Mouse (Mus musculus) liver, postnatal 0 days (tissue): Measurements from ENCODE around the gene Csnk1g2. TPM values are rescaled to one million over a fixed set of nuclear protein-coding genes. Genes with fewer than 3 reads are reported as not detected.

Source experiments
- ATAC-seq: fragments of 200-750 bp; cut with Nextera tagmentation; 2 replicates; pipeline ENCODE4 v1.8.0; 2017; ENCODE audit warnings: mild to moderate bottlenecking, moderate library complexity
- DNase-seq: peaks from one replicate; pipeline ENCODE4 v3.0.0-alpha.2; 2016
- H3K27ac ChIP-seq: fragments of 300-500 bp; sonication (generic); 2 replicates; pipeline ENCODE4 v1.5.1; 2014; ENCODE audit warnings: antibody characterized with exemption, moderate library complexity, mild to moderate bottlenecking, low read depth
- H3K27me3 ChIP-seq: fragments of 300-500 bp; sonication (generic); 2 replicates; pipeline ENCODE4 v1.6.1; 2014; ENCODE audit warnings: low read length, control low read depth, mixed read lengths; ENCODE audit not compliant: insufficient read depth
- H3K36me3 ChIP-seq: fragments of 300-500 bp; sonication (generic); replicated peaks from 2 replicates; pipeline ENCODE4 v1.6.1; 2014; ENCODE audit warnings: mild to moderate bottlenecking, control low read depth, low read length, moderate library complexity, mixed read lengths; ENCODE audit not compliant: insufficient read depth
- H3K4me1 ChIP-seq: fragments of 300-500 bp; sonication (generic); 2 replicates; pipeline ENCODE4 v1.6.1; 2014; ENCODE audit warnings: antibody characterized with exemption, mild to moderate bottlenecking, control low read depth; ENCODE audit not compliant: insufficient read depth
- H3K4me2 ChIP-seq: fragments of 300-500 bp; sonication (generic); 2 replicates; pipeline ENCODE4 v1.6.1; 2014; ENCODE audit warnings: low read depth, mild to moderate bottlenecking, low read length, moderate library complexity, mixed read lengths
- H3K4me3 ChIP-seq: fragments of 300-500 bp; sonication (generic); 2 replicates; pipeline ENCODE4 v1.5.1; 2014; ENCODE audit warnings: low read depth, low read length
- H3K9ac ChIP-seq: fragments of 300-500 bp; sonication (generic); replicated peaks from 2 replicates; pipeline ENCODE4 v1.6.1; 2014; ENCODE audit warnings: mild to moderate bottlenecking, moderate library complexity
- H3K9me3 ChIP-seq: fragments of 300-500 bp; sonication (generic); 2 replicates; pipeline ENCODE4 v1.6.1; 2016; ENCODE audit warnings: mild to moderate bottlenecking, control low read depth, low read length, mixed read lengths
- CTCF ChIP-seq: sonication (generic); IDR thresholded peaks from 2 replicates; pipeline ENCODE4 v1.5.1; 2016; ENCODE audit warnings: antibody characterized with exemption, low read depth
- EP300 ChIP-seq: IDR thresholded peaks from 2 replicates; pipeline ENCODE4 v1.6.1; 2016; ENCODE audit warnings: antibody characterized with exemption, low read depth, mild to moderate bottlenecking
- WGBS: fragments of 180-500 bp; shearing (Covaris S2); extraction: QIAGEN DNeasy Blood & Tissue Kit; methylation state at CpG from one replicate; pipeline ENCODE4 v1.1.7; 2014; ENCODE audit not compliant: insufficient replicate concordance; 5-methylcytosine and 5-hydroxymethylcytosine counted together
- polyA plus RNA-seq: library from polyadenylated mRNA; unstranded; fragments of >200 nt; fragmentation: Nextera tagmentation; extraction: Ambion mirVana; gene quantifications from 2 replicates; pipeline ENCODE4 v1.2.1, GENCODE M21; 2015

Csnk1g2 gene
- polyA plus RNA-seq, 1 experiment from 2014 or later = 41.4 TPM

- no peak for DNase-seq
- peaks cover under 1% of the 10 kb centered on the region; the same call in 1 of the 2 replicates for H3K36me3 ChIP-seq
These were observed 1.6 kb upstream of the Csnk1g2 start for GRCm38 (mm10) chr10:80620796-80621689.

GRCm38 (mm10) chr10:80621690-80621939, 1.0 kb upstream of the Csnk1g2 start:
- H3K36me3 ChIP-seq = no peaks in the 10 kb centered on the region
- peak overlapping the region; percentile 91 for H3K27ac ChIP-seq
- WGBS = 2% methylated on average over 9 of the region's 9 CpGs
- H3K4me2 ChIP-seq = peak overlapping the region; percentile 74
- DNase-seq = no peak
- peak overlapping the region; percentile 44 for H3K9ac ChIP-seq
- H3K4me1 ChIP-seq = peaks cover 41% of the 10 kb centered on the region
- no peaks in the 10 kb centered on the region for H3K9me3 ChIP-seq
- peak overlapping the region; percentile 76 for H3K4me3 ChIP-seq
- no peak for ATAC-seq
- H3K27me3 ChIP-seq = no peaks in the 10 kb centered on the region
- TF ChIP-seq EP300 = no peak
- TF ChIP-seq CTCF = no peak

More at GRCm38 (mm10) chr10:80620796-80621689, 1.6 kb upstream of the Csnk1g2 start:
- peak overlapping the region; percentile 44 for H3K9ac ChIP-seq
- peaks cover 36% of the 10 kb centered on the region for H3K4me1 ChIP-seq
- H3K4me3 ChIP-seq = peak overlapping the region; percentile 76
- TF ChIP-seq CTCF (no peak), EP300 (no peak)
- H3K9me3 ChIP-seq = no peaks in the 10 kb centered on the region
- H3K27me3 ChIP-seq = no peaks in the 10 kb centered on the region
- 59% methylated on average over 16 of the region's 16 CpGs for WGBS
- ATAC-seq = no peak
- peak overlapping the region; percentile 74 for H3K4me2 ChIP-seq
- peak overlapping the region; percentile 91 for H3K27ac ChIP-seq

- H3K9ac ChIP-seq = peak overlapping the region; percentile 47
- peak overlapping the region; percentile 94 for H3K27ac ChIP-seq
- peaks cover 41% of the 10 kb centered on the region for H3K4me1 ChIP-seq
- peak overlapping the region; percentile 74 for H3K4me2 ChIP-seq
- no peak; the same call in 1 of the 2 replicates for TF ChIP-seq CTCF
- TF ChIP-seq EP300 = peak; percentile 68
- H3K27me3 ChIP-seq = no peaks in the 10 kb centered on the region
- DNase-seq (peak; percentile 100), ATAC-seq (peak; percentile 93)
- under 1% methylated on average over 64 of the region's 64 CpGs for WGBS
- H3K9me3 ChIP-seq = no peaks in the 10 kb centered on the region
- peak overlapping the region; percentile 76 for H3K4me3 ChIP-seq
- no peaks in the 10 kb centered on the region for H3K36me3 ChIP-seq
These were observed 538 bp upstream of the Csnk1g2 start for GRCm38 (mm10) chr10:80621940-80622660.

- H3K36me3 ChIP-seq = no peaks in the 10 kb centered on the region
- peak overlapping the region; percentile 69 for H3K4me2 ChIP-seq
- H3K9me3 ChIP-seq = no peaks in the 10 kb centered on the region
- H3K27me3 ChIP-seq = no peaks in the 10 kb centered on the region
- peaks cover 47% of the 10 kb centered on the region for H3K4me1 ChIP-seq
- DNase-seq = peak; percentile 77
- ATAC-seq = no peak
- H3K27ac ChIP-seq = peak overlapping the region; percentile 94
- peak overlapping the region; percentile 87 for H3K9ac ChIP-seq
- peak overlapping the region; percentile 76 for H3K4me3 ChIP-seq
- no peak for TF ChIP-seq EP300
- no peak; the same call in 1 of the 2 replicates for TF ChIP-seq CTCF
- 9% methylated on average over 15 of the region's 15 CpGs for WGBS
These were observed 986 bp downstream of the Csnk1g2 start for GRCm38 (mm10) chr10:80623457-80624191.

GRCm38 (mm10) chr10:80625764-80626163, 3.1 kb downstream of the Csnk1g2 start:
- TF ChIP-seq EP300 (no peak), CTCF (no peak)
- Histone ChIP-seq H3K9me3 (no peaks in the 10 kb centered on the region), H3K36me3 (no peaks in the 10 kb centered on the region), H3K4me2 (no peak overlapping the region), H3K27ac (peak overlapping the region; percentile 58), H3K4me1 (peaks cover 52% of the 10 kb centered on the region), H3K9ac (0 out of 2 replicates have a peak overlapping the region, but pooled peaks have one; percentile 1), H3K27me3 (no peaks in the 10 kb centered on the region), H3K4me3 (no peak overlapping the region)
- ATAC-seq (no peak), DNase-seq (no peak)
- 87% methylated on average over 4 of the region's 4 CpGs for WGBS
